Mouse (Mus musculus): ENCODE results near the gene Maml1.

The Maml1 gene

DNA sequence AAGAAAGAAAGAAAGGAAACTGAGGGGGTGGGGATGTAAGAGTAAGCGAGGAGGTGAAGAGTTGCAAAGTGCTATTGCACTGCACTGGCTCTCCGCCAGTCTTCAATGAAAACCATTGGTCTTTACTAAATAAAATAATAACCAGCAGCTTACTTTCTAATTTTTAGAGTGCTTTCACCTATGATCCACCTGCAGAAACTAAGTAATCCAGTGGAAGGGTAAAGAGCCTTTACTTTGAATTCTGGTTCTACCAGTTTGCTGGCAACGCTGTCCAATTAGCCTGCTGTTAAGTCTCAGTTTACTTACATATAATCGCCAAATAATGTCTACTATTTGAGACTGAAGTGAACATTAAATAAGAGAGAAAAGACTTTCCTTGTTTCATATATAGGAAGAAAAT is 13.1 kb downstream of the Maml1 start:
- no peak for DNase-seq

DNA sequence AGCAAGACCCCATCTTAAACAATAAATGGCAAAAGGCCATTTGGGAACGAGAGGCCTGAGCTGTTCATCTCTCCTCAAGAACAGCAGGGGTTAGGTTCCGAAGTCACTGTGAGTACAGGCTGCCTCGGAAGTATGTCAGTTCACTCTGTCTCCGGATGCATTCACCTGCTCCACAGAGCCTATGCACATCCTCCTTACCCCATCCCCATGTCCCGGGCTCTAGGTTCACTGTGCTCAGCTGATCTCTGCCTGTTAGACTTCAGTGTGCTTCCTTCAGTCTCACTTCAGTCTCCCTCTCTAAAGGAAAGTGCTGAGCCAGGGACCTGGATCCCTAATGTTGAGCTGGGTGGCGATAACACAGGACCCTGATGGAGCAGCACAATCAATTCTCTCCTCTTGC is 14.4 kb downstream of the Maml1 start:
- DNase-seq, result no peak

DNA sequence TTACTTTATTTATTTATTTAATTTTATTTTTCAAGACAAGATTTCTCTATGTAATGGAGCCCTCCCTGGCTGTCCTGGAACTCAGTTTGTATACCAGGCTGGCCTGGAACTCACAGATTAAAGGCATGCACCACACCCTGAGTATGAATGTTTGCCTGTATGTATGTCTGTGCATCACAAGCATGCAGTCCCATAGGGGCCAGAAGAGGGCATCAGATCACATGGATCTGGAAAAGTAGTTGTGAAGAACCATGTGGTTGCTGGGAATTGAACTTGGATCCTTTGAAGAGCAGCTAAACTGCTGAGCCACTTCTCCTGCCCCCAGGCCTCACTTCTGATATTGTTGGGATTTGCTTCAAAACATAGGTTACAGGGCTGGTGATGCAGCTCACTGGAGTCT is 15.1 kb downstream of the Maml1 start:
- no peak for DNase-seq

DNA sequence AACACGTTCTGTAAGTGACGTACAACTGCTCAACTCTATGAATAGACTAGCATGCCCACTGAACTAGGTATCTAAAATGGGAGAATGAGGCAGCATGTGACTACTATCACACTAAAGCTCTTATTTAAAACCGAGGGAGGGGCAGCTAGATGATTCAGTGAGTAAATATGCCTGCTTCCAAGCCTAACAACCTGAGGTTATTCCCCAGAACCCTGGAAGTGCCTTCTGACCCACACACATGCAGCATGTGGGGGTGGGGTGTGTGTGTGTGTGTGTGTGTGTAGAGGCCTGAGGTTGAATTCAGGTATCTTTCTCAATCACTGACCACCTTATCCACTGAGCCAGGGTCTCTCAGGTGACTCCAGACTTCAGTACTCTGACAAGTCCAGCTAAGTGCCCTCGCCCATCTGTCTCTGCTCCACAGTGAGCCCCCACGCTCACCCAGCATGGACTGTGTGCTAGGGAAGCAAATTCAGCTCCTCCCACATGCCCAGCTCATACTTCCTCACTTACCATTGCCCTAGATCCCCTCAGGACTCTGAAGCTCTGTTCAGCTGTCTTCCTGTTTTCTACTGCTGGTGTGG is 16.5 kb downstream of the Maml1 start:
- DNase-seq, result no peak

DNA sequence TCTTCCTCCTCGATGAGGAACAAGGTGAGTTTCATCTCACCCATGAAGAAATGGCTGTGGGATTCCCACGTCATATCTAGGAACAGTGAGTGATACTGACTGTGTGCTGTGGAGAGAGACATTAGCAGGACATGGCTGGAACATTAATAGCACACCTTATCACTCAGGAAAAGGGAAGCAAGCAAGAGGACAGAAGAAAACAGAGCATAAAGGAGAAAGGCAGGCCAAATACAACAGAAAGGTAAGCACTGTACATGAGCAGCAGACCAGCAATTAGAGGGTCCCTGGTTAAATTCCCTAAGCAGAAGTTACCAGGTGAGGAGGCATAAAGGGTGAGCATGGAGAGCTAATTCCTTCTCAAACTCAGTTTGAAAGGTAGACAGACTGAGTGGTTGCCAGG is 17.0 kb downstream of the Maml1 start:
- DNase-seq, result no peak

DNA sequence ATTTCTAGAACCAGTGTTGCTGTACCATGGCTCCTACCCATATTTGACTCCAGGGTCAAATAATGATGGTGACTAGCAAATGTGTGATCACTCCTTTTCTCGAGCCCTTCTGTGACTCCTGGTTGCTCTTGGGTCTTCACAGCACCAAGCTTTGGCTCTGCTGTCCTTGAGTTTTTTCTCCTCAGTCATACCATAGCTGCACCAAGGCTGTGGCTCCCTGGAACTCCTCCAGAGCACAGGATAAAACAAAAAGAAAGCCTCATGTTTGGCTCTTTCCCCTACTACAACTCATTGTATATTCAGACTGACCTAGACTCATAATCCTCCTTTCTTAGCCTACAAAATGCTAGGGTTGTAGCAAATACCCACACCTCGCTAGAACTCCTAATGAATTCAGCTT is 19.3 kb downstream of the Maml1 start:
- DNase-seq, result no peak

DNA sequence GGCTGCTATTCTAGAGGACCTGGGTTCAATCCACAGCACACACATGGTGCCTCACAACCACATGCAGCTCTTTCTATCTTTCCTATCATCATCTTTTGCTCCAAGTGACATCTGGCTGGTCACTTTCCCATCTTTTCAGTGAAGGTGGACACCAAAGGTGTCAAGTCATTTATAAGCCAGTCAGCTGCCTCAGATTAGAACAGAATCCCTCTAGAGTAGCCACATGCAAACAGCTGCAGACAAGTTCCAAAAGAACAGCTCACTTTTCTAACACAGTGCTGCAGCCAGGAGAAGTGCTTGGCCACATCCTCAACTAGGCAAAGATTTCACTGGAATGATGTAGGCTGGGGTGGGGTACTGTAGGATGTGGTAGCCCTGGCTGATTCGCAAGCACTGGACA is 22.2 kb downstream of the Maml1 start:
- DNase-seq, result no peak

DNA sequence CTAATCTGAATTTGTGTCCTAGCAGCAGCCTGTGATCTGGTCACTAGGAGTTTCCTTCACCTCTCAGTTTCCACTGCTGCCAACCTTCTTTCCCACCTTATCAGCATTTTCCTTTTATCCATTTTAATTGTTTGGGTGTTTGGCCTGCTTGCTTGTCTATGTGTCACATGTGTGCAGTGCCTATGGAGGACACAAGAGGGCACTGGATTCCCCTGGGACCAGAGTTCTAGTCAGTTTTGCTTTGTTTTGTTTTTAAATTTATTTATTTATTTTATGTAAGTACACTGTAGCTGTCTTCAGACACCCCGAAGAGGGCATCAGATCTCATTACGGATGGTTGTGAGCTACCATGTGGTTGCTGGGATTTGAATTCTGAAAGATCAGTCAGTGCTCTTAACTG is 22.9 kb downstream of the Maml1 start:
- peak; percentile 28 for DNase-seq

DNA sequence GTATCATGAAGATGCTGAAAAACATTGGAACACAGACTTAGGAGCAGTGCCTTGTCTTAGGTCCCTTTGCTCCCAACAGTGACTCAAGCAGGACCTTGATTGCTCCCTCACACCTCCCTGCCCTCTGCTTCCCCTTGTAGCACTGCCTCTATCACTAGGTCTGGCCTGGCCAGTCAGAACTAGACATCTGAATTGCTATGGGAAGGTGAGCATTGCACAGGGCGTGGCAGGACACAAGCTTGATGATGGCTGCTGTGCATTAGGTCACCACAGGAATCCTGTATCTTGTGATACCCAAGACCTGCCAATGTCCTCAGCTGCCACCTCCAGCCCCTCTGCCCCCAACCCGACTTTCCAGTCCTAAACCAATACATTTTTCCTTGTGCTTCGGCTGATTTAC is 25.1 kb downstream of the Maml1 start:
- no peak for DNase-seq

DNA sequence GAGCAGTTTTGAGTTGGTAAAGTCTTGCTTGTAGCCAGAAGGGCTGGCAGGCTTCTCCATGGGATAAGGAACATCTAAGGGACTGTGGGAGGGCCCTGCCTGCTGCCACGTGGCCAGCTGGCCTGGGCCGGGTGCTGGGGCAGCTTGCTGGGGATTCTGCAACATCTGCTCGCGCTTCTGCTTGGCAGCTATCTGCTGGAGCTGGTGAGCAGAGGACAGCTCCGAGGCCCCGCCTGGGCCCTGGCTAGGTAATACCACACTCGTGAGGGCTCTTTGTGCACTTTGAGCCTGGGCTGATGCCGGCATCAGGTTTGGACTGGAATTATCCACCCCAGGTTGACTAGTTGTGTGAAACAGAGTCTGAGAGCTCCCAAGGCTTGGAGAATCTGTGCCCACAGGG is 26.2 kb downstream of the Maml1 start:
- DNase-seq, result no peak

DNA sequence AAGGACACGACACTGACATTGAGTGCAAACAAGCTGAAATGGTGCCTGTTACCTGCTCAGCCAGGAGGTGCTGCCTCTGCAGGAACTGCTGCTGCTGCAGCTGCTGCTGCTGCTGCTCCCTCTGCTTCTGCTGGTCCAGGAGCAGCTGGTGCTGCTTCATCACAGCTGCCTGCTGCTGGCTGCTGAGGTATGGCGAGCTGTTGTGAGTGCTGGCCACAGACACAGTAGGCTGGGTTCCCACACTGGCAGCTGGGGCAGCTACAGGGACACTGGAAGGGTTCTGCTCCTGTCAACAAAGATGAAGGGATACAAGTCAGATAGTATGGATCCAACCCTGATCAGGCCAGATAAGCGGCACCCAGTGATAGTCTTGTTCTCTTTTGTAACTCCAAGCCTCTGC is 28.9 kb downstream of the Maml1 start:
- DNase-seq, result no peak

DNA sequence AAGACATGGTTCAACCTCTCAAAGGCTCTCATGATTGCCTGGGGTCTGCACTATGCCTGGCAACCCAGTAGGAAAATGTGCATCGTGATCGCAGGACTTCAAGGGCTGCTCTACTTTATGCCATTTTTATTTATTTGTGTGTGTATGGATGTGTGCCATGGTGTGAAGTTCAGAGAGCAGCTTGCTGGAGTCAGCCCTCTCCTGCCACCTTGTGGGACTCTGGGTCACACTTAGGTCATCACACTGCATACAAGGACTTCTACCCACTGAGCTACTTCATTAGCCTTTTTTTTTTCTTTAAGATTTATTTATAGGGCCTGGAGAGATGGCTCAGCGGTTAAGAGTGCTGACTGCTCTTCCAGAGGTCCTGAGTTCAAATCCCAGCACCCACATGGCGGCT is 30.1 kb downstream of the Maml1 start:
- DNase-seq, result no peak

DNA sequence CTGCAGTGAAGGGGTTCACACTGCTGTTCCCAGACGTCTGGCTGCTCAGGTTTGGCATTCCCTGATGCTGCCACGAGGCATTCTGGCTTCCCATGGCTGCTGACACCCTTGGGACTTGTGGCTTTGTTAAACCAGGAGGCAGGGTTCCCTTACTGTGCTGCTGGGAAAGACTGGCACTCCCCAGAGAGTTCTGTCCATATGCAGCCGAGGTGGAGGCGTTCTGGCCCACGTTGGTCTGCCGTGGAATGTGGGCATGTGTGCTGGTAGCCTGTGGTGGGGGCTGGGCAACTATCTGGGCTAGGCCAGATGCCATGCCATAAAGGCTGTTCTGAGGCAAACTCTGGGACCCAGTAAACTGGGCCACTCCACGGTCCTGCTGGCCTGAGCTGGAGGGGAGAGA is 33.8 kb downstream of the Maml1 start:
- DNase-seq, result no peak

DNA sequence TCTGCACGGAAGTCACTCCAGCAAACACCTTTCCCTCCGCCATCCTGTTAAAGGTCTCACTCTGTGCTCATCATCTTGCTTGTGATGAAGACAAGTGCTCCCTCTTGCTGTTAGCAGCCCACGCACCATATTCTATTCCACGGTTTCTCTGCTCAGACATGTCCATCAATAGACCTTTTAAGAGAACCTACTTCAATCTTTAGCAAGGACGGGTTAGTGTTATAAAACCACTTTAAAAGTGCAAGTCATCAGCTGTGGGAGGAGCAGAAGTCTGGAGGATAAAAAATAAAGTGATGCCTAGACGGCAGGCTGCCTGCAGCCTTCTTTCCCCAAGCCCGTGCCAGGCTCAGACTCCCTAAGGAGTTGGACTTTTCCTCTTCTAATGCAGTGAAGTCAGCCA is 35.5 kb downstream of the Maml1 start:
- no peak for DNase-seq

DNA sequence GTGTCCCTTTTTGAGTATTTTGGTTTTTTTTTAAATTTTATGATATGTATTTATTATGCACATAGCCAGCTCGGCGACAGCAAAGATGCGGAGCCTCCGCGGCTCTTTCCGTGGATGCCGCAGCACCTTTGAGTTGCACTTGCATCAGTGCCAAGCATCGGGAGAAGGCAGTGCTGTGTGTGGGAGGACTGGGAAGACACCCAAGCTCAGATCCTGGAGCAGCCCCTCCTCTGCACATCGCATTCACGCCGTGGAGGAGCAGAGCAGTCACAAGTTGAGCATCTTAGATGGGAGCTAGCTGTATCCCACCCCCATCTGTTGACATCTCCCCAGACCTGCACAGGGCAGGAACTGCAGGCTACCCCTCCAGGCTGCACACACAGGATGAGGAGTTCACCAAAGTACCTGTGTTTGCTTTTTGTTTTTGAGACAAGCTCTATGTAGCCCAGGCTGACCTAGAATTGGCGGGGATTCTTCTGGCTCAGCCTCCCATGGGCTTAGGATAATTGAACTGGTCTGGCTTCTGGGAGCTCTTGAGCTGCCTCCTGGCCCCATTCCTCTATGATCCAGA is 38.0 kb downstream of the Maml1 start:
- DNase-seq, result no peak

DNA sequence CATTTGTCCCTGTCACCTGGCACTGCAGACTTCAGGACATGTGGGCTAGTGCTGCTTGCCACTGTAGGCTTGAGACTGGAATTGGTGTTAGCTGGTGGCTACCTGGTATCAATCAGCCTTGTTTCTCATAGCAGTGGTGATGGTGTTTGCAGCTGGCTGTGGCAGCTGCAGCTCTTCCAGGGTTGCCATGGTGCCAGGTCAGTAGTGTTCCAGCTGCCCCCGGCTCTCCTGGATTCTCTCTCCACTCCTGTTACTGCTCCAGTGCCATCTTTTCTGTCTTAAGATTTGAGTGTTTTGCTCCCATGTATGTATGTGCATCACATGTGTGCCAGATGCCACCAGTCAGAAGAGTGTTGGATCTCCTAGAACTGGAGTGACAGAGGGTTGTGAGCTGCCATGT is 38.7 kb downstream of the Maml1 start:
- no peak for DNase-seq

DNA sequence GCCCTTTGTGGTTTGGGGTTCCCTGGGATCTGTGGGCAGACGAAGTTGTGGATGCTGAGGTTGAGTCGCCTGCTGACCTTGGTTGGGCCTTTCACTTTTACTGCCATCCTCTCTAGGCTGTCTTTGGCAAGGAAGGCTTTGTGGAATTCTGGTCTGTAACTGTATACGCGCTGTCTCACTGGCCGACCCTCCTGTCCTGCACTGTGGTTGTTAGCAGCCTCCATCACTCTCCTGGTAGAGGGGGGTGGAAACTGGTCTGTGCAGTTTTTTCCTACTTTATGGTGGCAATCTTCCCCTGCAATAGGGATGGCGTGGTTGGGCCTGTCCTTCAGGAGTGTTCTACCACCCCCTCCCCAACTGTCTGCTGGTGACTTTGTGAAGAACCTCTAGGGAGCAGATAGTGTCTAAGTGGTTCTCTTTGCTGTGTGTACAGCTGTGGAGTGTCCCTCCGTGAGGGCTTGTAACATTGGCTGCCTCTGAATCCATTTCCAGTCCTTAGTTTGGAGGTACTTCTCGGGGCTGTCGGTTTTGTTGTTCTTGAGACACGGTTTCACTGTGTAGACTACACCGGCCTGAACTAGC is 39.3 kb downstream of the Maml1 start:
- DNase-seq, result peak; percentile 30

DNA sequence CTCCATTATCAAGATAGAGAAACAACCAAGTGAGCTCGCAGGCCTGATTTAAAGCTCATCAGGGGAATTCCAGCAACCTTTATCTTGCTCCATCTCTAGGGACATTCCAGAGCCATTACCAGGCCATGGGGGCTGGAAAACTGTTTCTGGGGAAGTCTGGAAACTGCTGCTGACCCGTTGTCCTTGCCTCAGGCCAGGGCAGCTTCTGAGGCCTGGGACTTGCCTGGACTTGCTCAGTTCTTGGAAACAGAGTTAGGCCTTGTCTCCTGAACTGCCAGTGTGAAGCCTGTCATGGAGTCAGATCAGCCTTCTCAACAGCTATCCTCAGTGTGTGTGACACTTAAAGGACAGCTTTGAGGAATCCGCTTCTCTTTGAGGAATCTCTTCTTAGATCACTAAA is 39.9 kb downstream of the Maml1 start:
- DNase-seq, result peak; percentile 39

DNA sequence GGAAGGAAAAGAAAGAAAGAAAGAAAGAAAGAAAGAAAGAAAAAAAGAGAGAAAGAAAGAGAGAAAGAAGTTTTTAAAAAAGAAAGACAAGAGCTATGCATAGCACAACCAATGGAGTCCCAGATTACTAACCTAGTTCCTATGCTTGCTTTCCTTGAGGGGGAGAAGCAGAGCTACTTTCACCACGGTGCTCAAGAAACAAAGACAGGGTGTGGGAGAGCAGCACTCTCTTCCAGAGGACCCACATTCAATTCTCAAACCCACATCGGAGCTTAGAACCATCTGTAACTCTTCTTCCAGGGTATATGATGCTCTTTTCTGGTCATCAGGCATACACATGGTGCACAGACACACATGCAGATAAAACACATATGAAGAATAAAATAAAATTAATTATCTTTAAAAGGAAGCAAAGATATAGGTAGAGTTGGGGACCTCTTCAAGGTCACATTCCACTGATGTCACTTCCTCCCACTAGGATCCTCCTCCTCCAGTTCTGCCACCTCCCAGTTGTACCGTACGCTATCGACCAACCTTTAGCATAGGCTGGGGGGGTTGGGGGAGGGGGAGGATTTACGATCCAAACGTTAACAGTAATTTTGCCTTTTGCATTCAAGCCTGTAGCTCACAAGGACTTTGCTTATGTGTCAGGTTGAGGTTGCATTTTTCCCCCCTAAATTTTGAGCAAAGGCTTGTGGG is 43.5 kb downstream of the Maml1 start:
- DNase-seq, result no peak

DNA sequence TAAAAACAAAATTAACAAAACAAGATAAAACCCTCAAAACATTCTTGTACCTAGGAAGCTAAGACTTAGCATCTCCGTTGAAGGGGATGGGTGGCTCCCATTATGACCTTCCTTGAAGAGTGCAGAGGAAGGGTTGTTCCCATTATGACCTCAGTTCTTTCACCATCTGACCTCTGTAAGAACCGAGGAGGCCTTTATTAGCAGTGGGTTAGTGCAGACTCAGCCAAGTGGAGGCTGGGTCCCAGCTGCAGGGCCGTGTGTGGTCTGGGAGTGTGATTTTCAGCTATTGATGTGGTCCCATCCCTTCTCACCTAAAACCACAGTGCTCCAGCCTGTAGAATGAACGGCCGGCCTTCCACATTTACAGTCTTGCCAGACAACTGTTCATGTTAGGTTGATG is 46.8 kb downstream of the Maml1 start:
- DNase-seq, result no peak

DNA sequence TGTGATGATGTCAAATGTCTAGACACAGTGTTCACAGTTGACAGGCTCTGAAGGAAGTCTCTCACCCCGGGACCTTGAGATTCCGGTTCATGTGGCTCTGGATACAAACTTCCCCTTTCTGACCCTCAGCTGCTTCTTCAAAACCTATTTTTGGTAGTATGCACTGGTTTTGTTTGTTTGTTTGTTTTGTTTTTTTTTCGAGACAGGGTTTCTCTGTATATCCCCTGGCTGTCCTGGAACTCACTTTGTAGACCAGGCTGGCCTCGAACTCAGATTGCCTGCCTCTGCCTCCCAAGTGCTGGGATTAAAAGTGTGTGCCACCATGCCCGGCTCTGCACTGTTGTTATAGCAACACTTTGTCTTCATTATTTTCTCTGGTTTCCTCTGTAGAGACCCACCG is 48.2 kb downstream of the Maml1 start:
- DNase-seq, result no peak

DNA sequence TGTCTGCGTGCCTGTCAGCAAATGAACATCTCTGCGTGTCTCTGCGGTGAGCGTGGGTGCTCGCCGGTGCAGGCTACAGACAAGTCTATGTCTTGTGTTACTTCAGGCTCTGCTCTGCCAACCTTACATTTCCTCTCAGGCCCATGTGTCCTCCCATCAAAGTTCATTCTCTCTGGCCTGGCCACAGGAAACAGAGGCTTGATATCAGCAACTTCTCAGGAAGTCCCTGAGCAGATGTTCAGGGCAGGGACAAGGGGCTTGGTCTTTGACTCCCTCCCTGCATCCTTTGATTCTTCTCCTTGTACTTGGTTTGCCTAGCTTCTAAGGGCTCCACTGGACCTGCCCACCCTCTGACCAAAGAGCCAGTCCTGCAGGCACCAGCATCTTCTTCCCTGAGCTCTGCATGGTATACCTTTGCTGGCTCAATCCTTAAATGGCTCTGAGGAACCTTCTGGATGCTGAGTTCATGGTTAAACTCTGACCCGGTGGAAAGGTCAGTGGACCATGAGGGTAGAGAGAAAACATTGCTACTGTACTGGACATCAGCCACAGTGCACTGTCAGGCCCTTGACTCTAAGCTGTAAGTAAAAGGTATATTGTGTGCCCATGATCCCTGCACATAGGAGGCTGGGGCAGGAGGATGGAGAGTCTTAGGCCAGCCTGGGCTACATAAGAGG is 51.7 kb downstream of the Maml1 start:
- no peak for DNase-seq

DNA sequence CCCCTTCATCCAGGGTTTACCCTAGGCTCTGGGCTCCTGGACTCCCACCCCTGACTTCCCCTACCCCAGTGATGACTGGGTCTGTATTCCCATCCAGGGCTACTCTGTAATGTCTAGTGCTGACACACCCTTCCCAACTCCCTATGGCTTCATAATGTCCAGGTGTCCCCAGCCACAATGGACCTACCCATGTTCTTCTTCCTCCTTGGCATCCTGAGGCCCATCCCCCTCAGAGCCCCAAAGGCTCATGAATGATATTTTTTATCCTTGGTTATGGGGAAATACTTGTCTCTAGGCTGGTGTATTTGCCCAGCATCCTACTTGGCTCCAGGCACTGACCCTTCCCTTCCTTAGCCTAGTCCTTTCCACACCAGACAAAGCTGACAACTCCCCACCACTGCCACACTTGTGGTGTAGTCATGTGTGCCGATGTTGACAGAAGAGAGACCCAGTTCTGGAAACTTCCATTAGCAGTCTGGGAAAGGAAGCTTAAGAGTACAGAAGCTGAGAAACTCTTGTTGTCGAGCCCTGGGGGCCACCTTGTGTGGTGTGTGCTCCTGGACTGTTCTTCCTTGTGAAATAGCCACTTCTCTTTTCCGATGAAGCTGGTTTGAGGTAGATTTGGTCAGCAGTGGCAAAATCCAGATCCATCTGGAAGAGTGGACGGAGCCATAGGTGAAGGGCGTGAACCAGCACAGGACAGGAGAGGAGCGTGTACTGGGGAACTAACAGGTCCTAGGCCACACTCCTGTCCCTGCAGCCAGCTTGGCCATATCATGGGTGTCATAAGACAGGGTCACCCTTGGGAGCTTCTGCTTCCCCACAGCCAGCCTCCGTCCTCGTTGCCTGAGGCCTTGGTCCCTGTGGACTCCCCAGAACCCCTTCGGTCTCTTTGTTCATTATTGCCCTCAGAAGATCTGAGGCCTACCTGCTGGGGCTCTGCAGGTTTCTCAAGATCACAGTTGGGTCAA is 53.0 kb downstream of the Maml1 start:
- DNase-seq, result no peak

All from embryo, embryonic 11 days (tissue).